Mouse (Mus musculus) ES-Bruce4 (cell line): ENCODE measurements around the gene Kcnq2. TPM values are rescaled to one million over a fixed set of nuclear protein-coding genes. Genes with fewer than 3 reads are reported as not detected.

ENCODE experiments used
- H3K27ac ChIP-seq: 2 replicates; pipeline ENCODE4 v1.5.1; 2012; ENCODE audit warnings: low read length, inconsistent platforms; ENCODE audit not compliant: insufficient read depth
- H3K27me3 ChIP-seq: 2 replicates; pipeline ENCODE4 v1.6.1; 2012; ENCODE audit warnings: mild to moderate bottlenecking, low read length, inconsistent platforms; ENCODE audit not compliant: control insufficient read depth, poor library complexity, insufficient read depth, severe bottlenecking
- H3K36me3 ChIP-seq: 2 replicates; pipeline ENCODE4 v1.6.1; 2012; ENCODE audit warnings: inconsistent platforms, mild to moderate bottlenecking, low read length, moderate library complexity; ENCODE audit not compliant: control insufficient read depth, poor library complexity, insufficient read depth, severe bottlenecking
- H3K4me1 ChIP-seq: one replicate; pipeline ENCODE4 v1.8.1; 2011; ENCODE audit warnings: low read length; ENCODE audit not compliant: control insufficient read depth, insufficient read depth
- H3K4me3 ChIP-seq: 2 replicates; pipeline ENCODE4 v1.5.1; 2011; ENCODE audit warnings: low read depth, mild to moderate bottlenecking, low read length
- H3K9ac ChIP-seq: 2 replicates; pipeline ENCODE4 v1.6.1; 2012; ENCODE audit warnings: low read depth, mild to moderate bottlenecking, inconsistent platforms; ENCODE audit not compliant: poor library complexity, severe bottlenecking
- H3K9me3 ChIP-seq: replicated peaks from 2 replicates; pipeline ENCODE4 v1.6.1; 2012; ENCODE audit warnings: mild to moderate bottlenecking, low read length, inconsistent platforms; ENCODE audit not compliant: control insufficient read depth, poor library complexity, insufficient read depth, severe bottlenecking
- CTCF ChIP-seq: IDR thresholded peaks from one replicate; pipeline ENCODE4 v1.8.1; 2011; ENCODE audit warnings: low read depth, low read length
- EP300 ChIP-seq: IDR thresholded peaks from 2 replicates; pipeline ENCODE4 v1.6.1; 2011; ENCODE audit warnings: low read depth, low read length; ENCODE audit not compliant: insufficient read depth
- POLR2A ChIP-seq: IDR thresholded peaks from one replicate; pipeline ENCODE4 v1.8.1; 2011; ENCODE audit warnings: low read length; ENCODE audit not compliant: insufficient read depth
- polyA plus RNA-seq: library from polyadenylated mRNA; stranded (reverse); fragments of >200 nt; gene quantifications from 2 replicates; pipeline ENCODE4 v1.2.4, GENCODE M21; 2011; ENCODE audit warnings: low read depth; ENCODE audit not compliant: missing spikeins, insufficient read depth, insufficient read length

Gene Kcnq2
- polyA plus RNA-seq, 1 experiment = 1.0 TPM

DNA sequence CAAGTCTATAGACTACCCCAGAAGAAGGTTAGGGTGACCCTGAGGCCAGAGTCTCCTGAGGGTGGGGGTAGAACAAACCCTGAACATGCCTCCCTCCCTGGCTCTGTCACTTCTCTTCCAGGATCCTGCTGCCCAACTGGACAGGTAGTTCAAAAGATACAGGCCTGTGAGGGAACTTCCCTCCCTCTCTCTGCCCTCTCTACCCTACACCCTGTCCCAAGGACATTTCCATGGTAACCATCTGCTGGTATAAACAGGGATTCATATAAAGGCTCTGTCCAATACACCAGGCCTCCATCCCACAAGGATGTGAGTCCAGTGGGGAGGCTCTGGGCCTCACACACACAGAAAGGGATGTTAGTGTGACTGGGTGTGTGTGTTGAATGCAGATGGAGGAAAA lies 92.7 kb downstream of the Kcnq2 start:
- no peaks in the 10 kb centered on the region for H3K36me3 ChIP-seq
- H3K4me3 ChIP-seq = no peak overlapping the region
- TF ChIP-seq EP300 (no peak), POLR2A (no peak), CTCF (no peak)
- H3K27me3 ChIP-seq = peaks cover 4% of the 10 kb centered on the region
- peaks cover 2% of the 10 kb centered on the region for H3K4me1 ChIP-seq
- H3K9me3 ChIP-seq = no peaks in the 10 kb centered on the region
- no peak overlapping the region for H3K27ac ChIP-seq
- no peak overlapping the region for H3K9ac ChIP-seq

DNA sequence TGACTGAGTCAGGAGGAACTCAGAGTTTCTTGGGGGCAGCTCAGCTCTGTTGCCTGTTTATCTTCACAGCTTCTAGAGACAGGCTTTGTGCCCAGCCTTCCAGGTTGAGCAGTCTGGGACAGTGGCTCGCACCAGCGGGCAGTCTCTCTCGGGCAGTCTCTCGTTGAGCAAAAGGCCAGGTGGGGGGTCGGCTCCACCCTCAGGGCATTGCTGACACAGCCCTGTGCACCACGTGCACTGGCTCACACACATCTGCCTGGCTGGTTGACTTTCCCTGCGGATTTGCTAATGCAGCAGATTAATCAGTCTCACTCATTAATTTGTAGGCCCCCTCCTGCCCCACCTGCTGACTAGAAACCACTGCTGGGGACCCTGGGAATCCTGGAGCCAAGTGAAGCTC lies 93.2 kb downstream of the Kcnq2 start:
- TF ChIP-seq EP300 (no peak), CTCF (no peak), POLR2A (no peak)
- H3K9me3 ChIP-seq = no peaks in the 10 kb centered on the region
- H3K27me3 ChIP-seq = peaks cover 4% of the 10 kb centered on the region
- peaks cover 2% of the 10 kb centered on the region for H3K4me1 ChIP-seq
- H3K27ac ChIP-seq = no peak overlapping the region
- H3K4me3 ChIP-seq = no peak overlapping the region
- no peaks in the 10 kb centered on the region for H3K36me3 ChIP-seq
- no peak overlapping the region for H3K9ac ChIP-seq

DNA sequence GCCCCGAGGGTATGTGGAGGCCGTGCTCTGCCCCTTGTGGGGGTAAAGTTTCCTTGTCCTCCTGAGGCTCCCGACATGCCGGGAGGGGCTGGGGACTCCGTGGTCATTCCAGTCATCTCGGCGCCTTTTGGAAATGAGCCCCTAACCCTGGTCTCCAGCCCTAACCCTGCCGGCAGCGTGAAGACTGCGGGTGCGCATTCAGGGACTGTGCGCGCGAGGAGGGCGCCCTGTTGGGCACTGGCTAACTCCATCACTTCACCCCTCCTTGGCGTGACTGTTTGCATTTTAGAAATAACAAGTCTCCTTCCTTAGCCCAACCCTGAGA lies 95.8 kb downstream of the Kcnq2 start:
- H3K36me3 ChIP-seq = no peaks in the 10 kb centered on the region
- peaks cover 2% of the 10 kb centered on the region for H3K4me1 ChIP-seq
- peak overlapping the region; percentile 60 for H3K4me3 ChIP-seq
- peak overlapping the region; percentile 80 for H3K9ac ChIP-seq
- H3K27me3 ChIP-seq = peaks cover 4% of the 10 kb centered on the region
- TF ChIP-seq EP300 = no peak
- H3K9me3 ChIP-seq = no peaks in the 10 kb centered on the region
- H3K27ac ChIP-seq = no peak overlapping the region

DNA sequence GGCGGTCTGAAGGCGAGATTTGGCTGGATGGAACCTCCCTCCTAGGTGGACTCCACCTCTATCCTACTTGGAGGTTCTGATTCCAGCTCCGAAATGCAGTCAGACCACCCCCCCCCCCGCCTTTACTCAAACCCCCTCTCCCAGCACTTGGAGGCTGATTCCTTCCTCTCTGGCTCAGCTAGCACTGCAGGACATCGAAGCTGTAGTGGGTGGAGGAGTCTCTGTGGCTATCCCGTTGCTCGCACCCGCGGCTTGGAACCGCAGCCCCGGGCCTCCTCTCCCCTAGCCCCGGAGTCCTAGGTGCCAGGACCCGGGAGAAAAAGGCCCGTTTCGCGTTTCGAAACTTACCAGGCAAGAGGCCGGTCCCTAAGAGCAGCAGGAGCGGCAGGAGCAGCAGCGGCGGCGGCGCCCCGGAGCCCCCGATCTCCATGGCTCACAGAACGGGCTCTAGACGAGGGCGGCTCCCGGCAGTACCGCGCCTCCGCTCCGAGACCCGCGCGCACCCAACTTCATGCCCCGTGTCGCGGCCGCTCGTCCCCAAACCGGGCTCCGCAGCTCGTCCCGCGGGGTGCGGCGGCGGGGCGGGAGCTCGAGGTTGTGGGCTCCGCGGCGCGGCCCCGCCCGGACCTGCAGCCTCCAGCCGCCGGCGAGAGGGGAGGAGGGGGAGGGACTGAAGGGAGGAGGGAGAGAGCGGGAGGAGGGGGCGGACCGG lies 96.3 kb downstream of the Kcnq2 start:
- Histone ChIP-seq H3K4me1 (peaks cover 2% of the 10 kb centered on the region), H3K27ac (no peak overlapping the region), H3K27me3 (peaks cover 4% of the 10 kb centered on the region), H3K9ac (peak overlapping the region; percentile 80), H3K9me3 (no peaks in the 10 kb centered on the region), H3K36me3 (no peaks in the 10 kb centered on the region), H3K4me3 (peak overlapping the region; percentile 60)
- TF ChIP-seq CTCF (no peak), EP300 (no peak), POLR2A (no peak)

DNA sequence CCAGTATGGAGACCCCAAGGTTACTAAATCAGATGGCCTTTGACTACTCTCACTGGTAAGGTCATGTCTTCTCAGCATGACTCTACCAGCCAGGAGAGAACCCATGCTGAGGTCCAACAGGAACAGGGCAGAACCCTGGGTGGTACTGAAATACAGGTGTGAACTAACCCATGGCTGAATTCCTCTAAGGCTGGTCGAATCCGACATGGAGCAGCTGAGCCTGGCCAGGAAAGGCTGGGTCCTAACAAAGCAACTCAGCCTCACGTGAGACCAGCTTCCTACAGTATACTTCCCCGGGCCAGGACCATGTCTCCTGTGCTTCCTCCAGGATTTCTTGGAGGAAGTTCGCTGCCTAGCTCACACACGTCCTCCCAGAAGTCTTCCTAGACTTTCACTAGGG lies 98.5 kb downstream of the Kcnq2 start:
- Histone ChIP-seq H3K27ac (no peak overlapping the region), H3K4me1 (no peaks in the 10 kb centered on the region), H3K27me3 (peaks cover 4% of the 10 kb centered on the region), H3K9me3 (no peaks in the 10 kb centered on the region), H3K9ac (no peak overlapping the region), H3K4me3 (no peak overlapping the region), H3K36me3 (no peaks in the 10 kb centered on the region)
- no peak for TF ChIP-seq EP300
- no peak for TF ChIP-seq POLR2A
- no peak for TF ChIP-seq CTCF

DNA sequence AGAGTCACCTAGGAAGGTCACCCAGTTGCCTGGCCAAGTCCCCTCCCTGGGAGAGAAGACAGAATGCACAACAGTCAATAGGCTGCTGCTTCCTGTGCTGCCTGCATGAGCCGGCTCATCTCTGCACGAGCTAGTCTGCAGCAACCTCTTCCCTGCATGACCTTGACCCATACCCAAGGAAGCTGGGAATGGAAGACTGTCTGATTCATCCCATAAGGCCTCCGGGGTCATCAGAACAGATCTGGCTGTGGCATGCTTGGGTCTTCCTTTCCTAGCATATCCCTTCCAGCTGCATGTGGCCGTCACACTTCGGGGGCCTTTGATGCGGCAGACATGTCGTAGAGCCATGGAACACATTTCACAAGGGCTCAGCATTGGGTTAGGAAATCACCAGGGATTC lies 99.9 kb downstream of the Kcnq2 start:
- Histone ChIP-seq H3K9ac (no peak overlapping the region), H3K27ac (no peak overlapping the region), H3K4me3 (no peak overlapping the region), H3K9me3 (no peaks in the 10 kb centered on the region), H3K27me3 (peaks cover 4% of the 10 kb centered on the region), H3K4me1 (no peaks in the 10 kb centered on the region), H3K36me3 (no peaks in the 10 kb centered on the region)
- TF ChIP-seq EP300 = no peak
- TF ChIP-seq POLR2A = no peak
- no peak for TF ChIP-seq CTCF
